Mouse (Mus musculus) central nervous system, embryonic 14 days (tissue): ENCODE measurements around the gene Glyr1. TPM values are rescaled to one million over a fixed set of nuclear protein-coding genes. Genes with fewer than 3 reads are reported as not detected.

Source experiments
- polyA plus RNA-seq: library from polyadenylated mRNA; depleted of rRNA; stranded (reverse); fragments of >200 nt; gene quantifications from 2 replicates; pipeline ENCODE4 v1.2.3, GENCODE M21; 2012; rRNA removed

Gene Glyr1
- polyA plus RNA-seq, result 155 and 173 TPM in 2 replicates

DNA sequence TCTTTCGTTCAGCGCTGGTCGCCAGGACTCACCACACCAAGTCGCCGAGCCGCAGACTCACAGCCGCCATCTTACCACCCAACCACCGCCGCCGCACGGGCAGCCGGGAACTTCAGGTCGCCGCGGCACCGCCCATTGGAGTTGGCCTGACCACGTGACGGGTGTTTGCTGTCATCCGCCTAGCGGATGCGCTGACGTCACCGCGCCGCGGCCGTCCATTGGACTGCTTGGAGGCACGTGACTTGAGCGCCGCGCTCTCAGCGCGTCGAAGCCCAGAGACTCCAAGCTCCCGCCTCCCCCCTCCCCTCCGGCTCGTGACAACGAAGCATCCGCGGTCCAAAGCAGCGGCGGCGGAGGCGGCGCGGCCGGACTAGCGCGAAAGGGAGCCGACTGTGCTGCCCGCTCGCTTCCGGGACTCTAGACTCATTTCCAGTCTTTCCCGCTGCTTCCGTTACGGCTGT, at the start of gene Glyr1, which contains the start of gene Ubn1:
Gene Glyr1, minus strand, starts transcription at position 90 of the 461 bp plus-strand sequence.
Gene Ubn1, plus strand, starts transcription at position 284 of the 461 bp plus-strand sequence.

DNA sequence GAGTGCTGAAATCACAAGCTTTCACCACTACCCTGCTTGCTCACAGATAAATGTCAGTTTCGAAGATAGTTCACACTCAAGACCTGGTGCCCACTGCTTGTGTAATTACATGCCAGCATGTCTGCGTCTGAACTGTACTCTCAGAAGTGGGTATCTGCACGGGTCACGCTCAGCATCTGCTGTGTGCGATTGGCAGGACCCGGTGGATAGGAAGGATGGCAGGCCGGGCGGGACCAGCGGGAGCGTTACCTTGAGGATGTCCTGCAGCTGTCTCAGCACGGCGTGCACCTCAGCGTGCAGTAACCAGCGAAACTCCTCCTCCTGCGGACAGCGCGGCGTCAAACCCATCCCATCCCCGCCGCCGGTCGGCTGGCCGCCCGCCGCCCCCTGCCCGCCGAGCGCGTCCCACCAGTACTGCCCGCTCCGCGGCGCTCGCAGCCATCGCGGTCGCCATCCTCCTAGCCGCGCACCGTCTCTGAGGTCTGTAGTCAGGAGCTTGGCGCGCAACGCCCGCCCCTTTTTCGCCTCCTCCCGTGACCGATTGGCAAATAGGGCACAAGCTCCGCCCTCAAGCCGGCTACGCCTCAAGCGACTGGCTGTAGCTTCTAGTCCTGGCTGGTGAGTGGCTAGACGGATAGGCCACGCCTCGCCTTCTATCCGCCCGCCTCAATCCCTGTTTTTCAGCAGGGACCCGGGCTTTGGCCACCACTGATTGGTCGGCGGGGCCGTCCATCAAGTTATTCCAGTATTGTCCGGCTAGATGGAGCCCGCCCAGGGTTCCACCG, 36.4 kb downstream of the Glyr1 start, which contains the start of gene Rogdi:
Gene Rogdi, minus strand, starts transcription at position 500 of the 785 bp plus-strand sequence.

GRCm38 (mm10) chr16:5007067-5007466, 42.6 kb downstream of the Glyr1 start, which contains the start of gene Smim22:
TSS of gene Smim22 (plus strand) at chr16:5007288.

DNA sequence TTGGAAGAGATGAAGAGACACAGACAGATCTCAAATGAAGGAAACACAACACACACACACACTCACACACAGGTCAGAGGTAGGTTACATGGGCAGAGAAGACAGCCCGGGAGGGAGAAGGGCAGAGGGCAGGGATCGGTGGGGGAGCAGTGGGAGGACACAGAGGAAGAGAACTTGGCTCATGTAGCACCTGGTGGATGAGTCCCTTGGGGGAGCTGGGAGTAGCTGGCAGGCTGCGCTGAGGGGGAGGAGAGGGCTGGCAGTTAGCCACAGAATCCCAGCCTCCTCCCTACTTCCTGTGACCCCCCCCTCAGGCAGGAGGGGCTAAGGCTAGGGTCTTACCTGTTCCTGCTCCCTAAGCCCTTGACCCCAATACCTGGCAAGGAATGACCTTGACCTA, 52.1 kb downstream of the Glyr1 start, which contains the start of gene Sept12:
Gene Sept12, minus strand, starts transcription at position 300 of the 400 bp plus-strand sequence.

Other genes starting within 250 kb of the Glyr1 start
- 0.01 TPM in 1 of 2 replicates, not detected in the other for gene 4930562C15Rik, start 214.4 kb downstream of the Glyr1 start, polyA plus RNA-seq
- 34.0 and 37.0 TPM in 2 replicates for gene Ubald1, start 169.5 kb downstream of the Glyr1 start, polyA plus RNA-seq
- 118 and 123 TPM in 2 replicates for gene Mgrn1, start 163.6 kb downstream of the Glyr1 start, polyA plus RNA-seq
- 101 and 106 TPM in 2 replicates for gene Nudt16l1, start 111.1 kb downstream of the Glyr1 start, polyA plus RNA-seq
- gene Anks3, start 85.7 kb downstream of the Glyr1 start, polyA plus RNA-seq, result 116 and 119 TPM in 2 replicates
- gene Sept12, start 52.0 kb downstream of the Glyr1 start, polyA plus RNA-seq, result not detected in 2 replicates
- 0.87 and 2.6 TPM in 2 replicates for gene Smim22, start 42.6 kb downstream of the Glyr1 start, polyA plus RNA-seq
- 133 and 146 TPM in 2 replicates for gene Rogdi, start 36.3 kb downstream of the Glyr1 start, polyA plus RNA-seq
- 29.5 and 30.5 TPM in 2 replicates for gene Ubn1, start 194 bp upstream of the Glyr1 start, polyA plus RNA-seq
- gene Ppl, start 82.6 kb upstream of the Glyr1 start, polyA plus RNA-seq, result 0.15 and 1.8 TPM in 2 replicates
- 1.1 and 1.4 TPM in 2 replicates for gene Sec14l5, start 97.2 kb upstream of the Glyr1 start, polyA plus RNA-seq
- 9.8 and 12.6 TPM in 2 replicates for gene Nagpa, start 154.1 kb upstream of the Glyr1 start, polyA plus RNA-seq
- 10.9 and 14.9 TPM in 2 replicates for gene AU021092, start 172.4 kb upstream of the Glyr1 start, polyA plus RNA-seq
- 48.7 and 54.2 TPM in 2 replicates for gene Alg1, start 183.8 kb upstream of the Glyr1 start, polyA plus RNA-seq
- 13.9 and 16.0 TPM in 2 replicates for gene Eef2kmt, start 206.1 kb upstream of the Glyr1 start, polyA plus RNA-seq